Mouse (Mus musculus): ENCODE results near the gene Sox12. TPM values are rescaled to one million over a fixed set of nuclear protein-coding genes. Genes with fewer than 3 reads are reported as not detected.

Gene Sox12
- polyA plus RNA-seq, 1 experiment from 2014 or later: 0.77 TPM

DNA sequence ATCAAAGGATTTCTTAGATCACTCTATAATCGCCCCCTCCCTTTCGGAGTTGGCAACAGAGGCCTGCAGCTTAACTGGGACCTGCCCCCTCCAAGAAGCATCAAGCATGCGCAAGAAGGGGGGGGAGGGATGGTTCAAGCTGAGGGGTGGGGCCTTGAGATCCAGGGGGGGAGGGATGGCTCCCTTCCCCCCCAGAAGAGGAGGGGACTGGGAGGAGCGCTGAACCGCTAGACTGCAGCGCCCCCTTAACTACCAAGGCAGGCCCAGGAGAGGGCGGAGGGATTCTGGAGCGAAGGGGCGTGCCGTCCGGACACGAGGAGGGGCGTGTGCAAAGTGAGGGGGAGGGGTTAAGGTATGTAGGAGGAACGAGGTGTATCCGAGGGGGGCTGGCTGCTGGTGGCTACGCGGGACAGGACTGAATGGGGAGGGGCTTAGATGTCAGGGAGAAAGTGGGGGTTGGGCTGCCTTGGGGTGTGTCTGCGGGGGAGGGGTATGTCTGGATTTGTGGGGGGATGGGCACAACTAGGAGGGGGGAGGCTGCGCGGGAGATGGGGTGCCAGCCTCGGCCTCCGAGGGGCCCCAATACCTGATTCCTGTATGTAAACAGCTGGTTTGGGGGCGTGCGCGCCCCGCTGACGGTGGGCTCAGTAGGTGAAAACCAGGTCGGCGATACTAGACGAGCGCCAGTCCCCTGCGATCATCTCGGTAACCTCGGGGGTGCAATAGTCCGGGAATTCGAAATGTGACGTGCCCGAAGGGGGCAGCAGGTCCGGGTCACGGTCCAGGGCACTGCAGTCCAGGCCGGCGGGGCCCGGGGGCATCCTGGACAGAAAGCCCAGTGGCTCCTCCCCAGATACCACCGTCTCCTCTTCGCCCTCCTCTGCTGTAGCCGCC, 1.5 kb downstream of the Sox12 start:
- ATAC-seq (ENCODE audit: low read depth): peak; percentile 47
- WGBS (ENCODE audit: insufficient replicate concordance): under 1% methylated on average over 45 of the region's 46 CpGs
- H3K9me3 ChIP-seq (replicated peaks; ENCODE audit: control insufficient read depth, low read length): no peaks in the 10 kb centered on the region
- H3K4me3 ChIP-seq (ENCODE audit: low read depth, low read length): peak overlapping the region; percentile 79
- no peaks in the 10 kb centered on the region for H3K27me3 ChIP-seq (ENCODE audit: control insufficient read depth, insufficient read depth, low read depth, low read length)
- peaks cover 42% of the 10 kb centered on the region for H3K4me1 ChIP-seq (ENCODE audit: control insufficient read depth, low read depth, low read length)
- no peaks in the 10 kb centered on the region for H3K36me3 ChIP-seq (ENCODE audit: control insufficient read depth, insufficient read depth)
- peak overlapping the region; percentile 90 for H3K4me2 ChIP-seq (ENCODE audit: low read depth, low read length)
- H3K9ac ChIP-seq (ENCODE audit: low read depth, low read length): peak overlapping the region; percentile 83
- peak overlapping the region; percentile 93 for H3K27ac ChIP-seq (ENCODE audit: low read length)

DNA sequence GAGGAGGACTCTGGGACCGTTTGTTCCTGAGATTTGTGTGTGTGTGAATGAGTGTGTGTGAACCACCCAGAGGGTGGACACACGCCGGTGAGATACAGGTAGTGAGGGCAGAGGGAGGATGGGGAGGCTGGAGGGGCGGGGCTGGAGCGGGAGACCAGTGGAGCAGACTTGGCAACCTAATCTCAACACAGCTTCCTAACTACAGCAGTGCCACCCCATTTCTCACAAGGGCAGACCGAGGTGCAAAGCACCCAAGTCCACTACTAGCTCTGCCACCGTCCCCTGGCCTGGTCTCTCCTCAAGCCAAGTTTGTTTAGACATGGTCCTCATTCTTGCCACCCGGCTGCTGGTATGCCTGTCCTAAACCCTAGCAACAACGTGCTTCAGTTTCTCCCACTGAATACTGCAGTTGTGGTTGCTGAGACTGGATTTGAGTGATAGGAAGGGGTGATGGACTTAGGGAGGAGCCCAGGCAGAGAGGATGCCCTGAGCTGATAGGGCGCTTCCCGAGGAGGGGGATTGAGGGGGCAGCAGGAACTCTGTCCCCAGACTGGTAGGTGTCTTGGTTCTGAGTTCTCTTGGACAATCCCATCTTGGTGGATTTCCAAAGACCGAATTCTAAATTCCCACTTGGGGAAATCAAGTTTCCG, 2.5 kb downstream of the Sox12 start:
- Histone ChIP-seq H3K27me3 (ENCODE audit: control insufficient read depth, insufficient read depth, low read depth, low read length) (no peaks in the 10 kb centered on the region), H3K27ac (ENCODE audit: low read length) (no peak overlapping the region), H3K36me3 (ENCODE audit: control insufficient read depth, insufficient read depth) (no peaks in the 10 kb centered on the region), H3K9me3 (replicated peaks; ENCODE audit: control insufficient read depth, low read length) (no peaks in the 10 kb centered on the region), H3K4me1 (ENCODE audit: control insufficient read depth, low read depth, low read length) (peaks cover 42% of the 10 kb centered on the region), H3K4me3 (ENCODE audit: low read depth, low read length) (peak overlapping the region; percentile 79), H3K4me2 (ENCODE audit: low read depth, low read length) (peak overlapping the region; percentile 90), H3K9ac (ENCODE audit: low read depth, low read length) (no peak overlapping the region)
- ATAC-seq (ENCODE audit: low read depth): no peak
- 25% methylated on average over 12 of the region's 13 CpGs for WGBS (ENCODE audit: insufficient replicate concordance)

DNA sequence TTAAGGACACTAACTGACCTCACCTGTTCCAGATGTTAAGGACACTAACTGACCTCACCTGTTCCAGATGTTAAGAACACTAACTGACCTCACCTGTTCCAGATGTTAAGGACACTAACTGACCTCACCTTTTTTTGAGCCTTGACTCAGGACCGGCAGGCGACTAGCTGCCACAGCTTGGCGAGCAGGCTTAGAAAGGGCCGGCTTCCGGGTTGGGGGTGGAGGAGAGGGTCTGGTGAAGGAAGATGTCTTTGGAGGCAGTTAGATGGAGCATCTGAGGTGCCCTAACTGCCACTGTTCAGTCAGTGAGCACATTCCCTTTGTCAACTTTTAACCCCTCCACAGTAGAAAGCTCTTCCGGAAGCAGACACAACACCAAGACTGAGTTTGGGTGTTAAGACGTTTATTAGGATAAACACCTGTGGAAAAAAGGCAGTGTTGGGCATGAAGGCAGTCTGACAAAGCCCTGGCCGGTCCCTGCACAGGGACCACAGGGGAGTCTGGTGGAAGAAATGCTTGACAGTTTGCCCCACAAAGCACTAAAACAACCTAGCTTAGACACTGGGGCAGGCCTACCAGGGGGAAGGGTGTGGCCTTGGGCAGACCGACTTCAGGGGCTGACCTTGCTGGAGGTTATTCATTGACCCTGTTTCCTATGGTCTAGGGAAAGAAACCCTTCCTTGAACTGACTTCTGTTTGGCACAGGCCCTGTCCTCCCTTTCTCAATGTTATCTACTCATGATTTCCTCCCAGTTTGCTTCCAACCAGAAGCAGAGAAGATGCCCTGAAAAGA, 4.4 kb downstream of the Sox12 start:
- H3K27me3 ChIP-seq (ENCODE audit: control insufficient read depth, insufficient read depth, low read depth, low read length): no peaks in the 10 kb centered on the region
- 59% methylated on average over 9 of the region's 9 CpGs for WGBS (ENCODE audit: insufficient replicate concordance)
- H3K4me1 ChIP-seq (ENCODE audit: control insufficient read depth, low read depth, low read length): peaks cover 28% of the 10 kb centered on the region
- no peaks in the 10 kb centered on the region for H3K36me3 ChIP-seq (ENCODE audit: control insufficient read depth, insufficient read depth)
- ATAC-seq (ENCODE audit: low read depth): no peak
- no peak overlapping the region for H3K27ac ChIP-seq (ENCODE audit: low read length)
- no peak overlapping the region for H3K4me2 ChIP-seq (ENCODE audit: low read depth, low read length)
- no peak overlapping the region for H3K4me3 ChIP-seq (ENCODE audit: low read depth, low read length)
- H3K9me3 ChIP-seq (replicated peaks; ENCODE audit: control insufficient read depth, low read length): no peaks in the 10 kb centered on the region
- H3K9ac ChIP-seq (ENCODE audit: low read depth, low read length): no peak overlapping the region

GRCm38 (mm10) chr2:152392786-152393185, 5.1 kb downstream of the Sox12 start:
- H3K4me3 ChIP-seq (ENCODE audit: low read depth, low read length): no peak overlapping the region
- WGBS (ENCODE audit: insufficient replicate concordance): 16% methylated on average over 3 of the region's 3 CpGs
- no peaks in the 10 kb centered on the region for H3K27me3 ChIP-seq (ENCODE audit: control insufficient read depth, insufficient read depth, low read depth, low read length)
- no peak overlapping the region for H3K4me2 ChIP-seq (ENCODE audit: low read depth, low read length)
- H3K9ac ChIP-seq (ENCODE audit: low read depth, low read length): no peak overlapping the region
- peaks cover 24% of the 10 kb centered on the region for H3K4me1 ChIP-seq (ENCODE audit: control insufficient read depth, low read depth, low read length)
- H3K27ac ChIP-seq (ENCODE audit: low read length): no peak overlapping the region
- no peaks in the 10 kb centered on the region for H3K9me3 ChIP-seq (replicated peaks; ENCODE audit: control insufficient read depth, low read length)
- ATAC-seq (ENCODE audit: low read depth): no peak
- H3K36me3 ChIP-seq (ENCODE audit: control insufficient read depth, insufficient read depth): no peaks in the 10 kb centered on the region

- no peaks in the 10 kb centered on the region for H3K27me3 ChIP-seq (ENCODE audit: control insufficient read depth, insufficient read depth, low read depth, low read length)
- no peak overlapping the region for H3K4me3 ChIP-seq (ENCODE audit: low read depth, low read length)
- no peaks in the 10 kb centered on the region for H3K36me3 ChIP-seq (ENCODE audit: control insufficient read depth, insufficient read depth)
- no peaks in the 10 kb centered on the region; the same call in 1 of the 2 replicates for H3K9me3 ChIP-seq (replicated peaks; ENCODE audit: control insufficient read depth, low read length)
- no peaks in the 10 kb centered on the region for H3K4me1 ChIP-seq (ENCODE audit: control insufficient read depth, low read depth, low read length)
- no peak overlapping the region for H3K4me2 ChIP-seq (ENCODE audit: low read depth, low read length)
- WGBS (ENCODE audit: insufficient replicate concordance): 64% methylated on average over 4 of the region's 4 CpGs
- H3K9ac ChIP-seq (ENCODE audit: low read depth, low read length): no peak overlapping the region
- no peak for ATAC-seq (ENCODE audit: low read depth)
- no peak overlapping the region for H3K27ac ChIP-seq (ENCODE audit: low read length)
Observed at GRCm38 (mm10) chr2:152384191-152384590, 13.7 kb downstream of the Sox12 start.

DNA sequence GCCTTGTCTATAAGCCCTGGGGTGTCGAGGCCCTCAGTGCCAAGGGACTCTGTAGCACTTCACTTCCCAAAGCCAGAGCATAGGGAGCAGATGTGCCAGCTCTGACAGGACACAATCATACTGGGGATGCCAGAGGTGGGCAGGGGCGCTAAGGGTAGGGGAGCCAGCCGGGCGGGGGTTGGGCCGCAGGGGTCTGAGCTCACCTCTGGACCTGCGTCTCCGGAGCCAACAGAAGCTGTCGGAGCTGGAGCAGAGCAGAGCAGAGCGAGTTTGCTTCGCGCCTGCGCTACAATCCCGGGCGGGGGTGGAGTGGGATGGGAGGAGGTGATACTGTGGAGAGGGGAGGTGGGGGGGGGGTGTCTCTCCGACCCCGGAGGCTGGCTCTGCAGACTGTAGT, 21.5 kb downstream of the Sox12 start, which contains the start of gene Nrsn2:
Gene Nrsn2 (minus strand): TSS at position 294 of the 397 bp plus-strand sequence.
- Histone ChIP-seq H3K27me3 (ENCODE audit: control insufficient read depth, insufficient read depth, low read depth, low read length) (peaks cover 31% of the 10 kb centered on the region), H3K4me3 (ENCODE audit: low read depth, low read length) (no peak within 1 kb of the TSS), H3K9me3 (replicated peaks; ENCODE audit: control insufficient read depth, low read length) (no peaks in the 10 kb centered on the region), H3K27ac (ENCODE audit: low read length) (no peak within 1 kb of the TSS), H3K36me3 (ENCODE audit: control insufficient read depth, insufficient read depth) (no peaks in the 10 kb centered on the region), H3K9ac (ENCODE audit: low read depth, low read length) (no peak within 1 kb of the TSS), H3K4me2 (ENCODE audit: low read depth, low read length) (no peak within 1 kb of the TSS), H3K4me1 (ENCODE audit: control insufficient read depth, low read depth, low read length) (peaks cover 3% of the 10 kb centered on the region; the same call in 1 of the 2 replicates)
- ATAC-seq (ENCODE audit: low read depth): no peak
- WGBS (ENCODE audit: insufficient replicate concordance): 8% methylated on average over 16 of the region's 16 CpGs

DNA sequence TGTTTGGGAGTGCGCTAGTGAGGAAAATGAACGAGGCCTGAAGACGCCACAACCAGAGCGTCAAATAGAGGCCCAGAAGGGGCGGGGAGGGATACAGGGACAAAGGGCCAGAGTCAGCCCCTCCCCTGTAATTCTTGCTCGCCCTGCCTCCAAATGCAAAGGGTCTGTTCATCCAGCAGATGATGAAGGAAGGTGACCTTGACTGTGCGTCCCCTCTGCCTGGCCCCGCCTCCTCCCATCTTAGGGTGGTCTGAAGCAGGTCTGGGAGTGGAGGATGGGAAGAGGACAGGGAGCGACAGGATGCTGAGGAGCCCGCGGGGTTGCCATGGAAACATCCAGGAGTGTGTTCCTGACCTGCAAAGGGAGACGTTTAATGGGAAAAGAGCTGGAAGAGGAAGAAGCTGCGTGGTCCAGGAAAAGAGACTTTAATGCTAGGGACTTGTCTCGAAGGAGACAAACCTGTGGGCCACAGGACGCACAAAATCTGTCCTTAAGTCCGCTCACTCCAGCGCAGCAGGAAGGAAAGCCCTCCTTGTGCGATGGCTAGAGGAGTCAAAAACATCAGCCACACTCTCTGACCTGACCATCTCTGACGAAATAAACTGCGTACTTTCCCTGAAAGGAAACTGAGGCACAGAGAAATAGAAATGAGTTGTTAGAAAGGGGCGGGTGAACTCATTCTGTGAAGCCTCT, 22.1 kb downstream of the Sox12 start:
- Histone ChIP-seq H3K4me3 (ENCODE audit: low read depth, low read length) (no peak overlapping the region), H3K27me3 (ENCODE audit: control insufficient read depth, insufficient read depth, low read depth, low read length) (peaks cover 31% of the 10 kb centered on the region), H3K36me3 (ENCODE audit: control insufficient read depth, insufficient read depth) (no peaks in the 10 kb centered on the region), H3K9me3 (replicated peaks; ENCODE audit: control insufficient read depth, low read length) (no peaks in the 10 kb centered on the region), H3K9ac (ENCODE audit: low read depth, low read length) (no peak overlapping the region), H3K4me1 (ENCODE audit: control insufficient read depth, low read depth, low read length) (peaks cover 3% of the 10 kb centered on the region; the same call in 1 of the 2 replicates), H3K27ac (ENCODE audit: low read length) (no peak overlapping the region), H3K4me2 (ENCODE audit: low read depth, low read length) (no peak overlapping the region)
- WGBS (ENCODE audit: insufficient replicate concordance): 9% methylated on average over 21 of the region's 21 CpGs
- ATAC-seq (ENCODE audit: low read depth): no peak

DNA sequence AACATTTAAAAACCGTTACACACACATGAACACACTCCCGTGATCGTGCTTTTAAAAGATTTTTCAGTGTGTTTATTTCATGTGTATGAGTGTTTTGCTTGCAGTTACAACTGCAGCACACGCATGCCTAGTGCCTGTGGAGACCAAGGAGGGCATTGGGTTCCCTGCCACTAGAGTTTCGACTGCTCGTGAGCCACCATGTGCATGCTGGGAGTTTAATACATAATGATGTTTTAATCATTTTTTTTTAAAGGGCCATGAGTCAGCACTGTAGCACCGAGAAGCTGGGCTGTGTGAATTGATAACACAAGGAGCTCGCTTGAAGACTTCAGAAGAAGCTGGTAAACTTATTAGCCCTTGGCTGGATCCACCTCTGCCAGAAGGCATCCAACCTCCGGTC, 24.3 kb downstream of the Sox12 start:
- H3K27me3 ChIP-seq (ENCODE audit: control insufficient read depth, insufficient read depth, low read depth, low read length): peaks cover 31% of the 10 kb centered on the region
- H3K4me1 ChIP-seq (ENCODE audit: control insufficient read depth, low read depth, low read length): peaks cover 3% of the 10 kb centered on the region; the same call in 1 of the 2 replicates
- H3K36me3 ChIP-seq (ENCODE audit: control insufficient read depth, insufficient read depth): no peaks in the 10 kb centered on the region
- 51% methylated on average over 9 of the region's 9 CpGs for WGBS (ENCODE audit: insufficient replicate concordance)
- no peak overlapping the region for H3K27ac ChIP-seq (ENCODE audit: low read length)
- H3K9me3 ChIP-seq (replicated peaks; ENCODE audit: control insufficient read depth, low read length): no peaks in the 10 kb centered on the region
- no peak for ATAC-seq (ENCODE audit: low read depth)
- no peak overlapping the region for H3K9ac ChIP-seq (ENCODE audit: low read depth, low read length)
- H3K4me3 ChIP-seq (ENCODE audit: low read depth, low read length): no peak overlapping the region
- H3K4me2 ChIP-seq (ENCODE audit: low read depth, low read length): no peak overlapping the region
